Mouse (Mus musculus) cortical plate, adult 2 months (tissue): Measurements from ENCODE around the gene Gm14137.

ENCODE experiments used
- CTCF ChIP-seq: fragments of 200-500 bp; IDR thresholded peaks from 2 replicates; pipeline ENCODE4 v1.5.1; 2011; ENCODE audit warnings: mild to moderate bottlenecking, control low read depth, low read length; ENCODE audit not compliant: insufficient read depth; ENCODE audit errors: extremely low read depth
- POLR2A ChIP-seq: fragments of 200-500 bp; IDR thresholded peaks from 2 replicates; pipeline ENCODE4 v1.6.1; 2011; ENCODE audit warnings: mild to moderate bottlenecking, low read length, control low read depth; ENCODE audit not compliant: insufficient read depth; ENCODE audit errors: extremely low read depth

GRCm38 (mm10) chr2:119198049-119198448, 23.7 kb downstream of the Gm14137 start:
- TF ChIP-seq POLR2A (no peak), CTCF (no peak)
